Mouse (Mus musculus) lung, postnatal 0 days (tissue): ENCODE measurements around the gene Dcst1. TPM values are rescaled to one million over a fixed set of nuclear protein-coding genes. Genes with fewer than 3 reads are reported as not detected.

Experiments used
- ATAC-seq: fragments of 200-750 bp; cut with Nextera tagmentation; 2 replicates; pipeline ENCODE4 v1.8.0; 2017; ENCODE audit warnings: moderate library complexity
- DNase-seq: peaks from one replicate; pipeline ENCODE4 v3.0.0-alpha.2; 2016; ENCODE audit warnings: low spot score
- H3K27ac ChIP-seq: fragments of 300-500 bp; sonication (generic); 2 replicates; pipeline ENCODE4 v1.5.1; 2014; ENCODE audit warnings: antibody characterized with exemption, mild to moderate bottlenecking, low read length, mixed read lengths
- H3K27me3 ChIP-seq: fragments of 300-500 bp; sonication (generic); replicated peaks from 2 replicates; pipeline ENCODE4 v1.6.1; 2014; ENCODE audit warnings: low read length, mixed read lengths; ENCODE audit not compliant: insufficient read depth
- H3K36me3 ChIP-seq: fragments of 300-500 bp; sonication (generic); 2 replicates; pipeline ENCODE4 v1.6.1; 2014; ENCODE audit warnings: low read length, mixed read lengths; ENCODE audit not compliant: insufficient read depth
- H3K4me1 ChIP-seq: fragments of 300-500 bp; sonication (generic); 2 replicates; pipeline ENCODE4 v1.6.1; 2014; ENCODE audit warnings: antibody characterized with exemption, low read depth, low read length, mixed read lengths; ENCODE audit not compliant: insufficient read depth
- H3K4me2 ChIP-seq: fragments of 300-500 bp; sonication (generic); replicated peaks from 2 replicates; pipeline ENCODE4 v1.6.1; 2014; ENCODE audit warnings: low read depth, mild to moderate bottlenecking, low read length, moderate library complexity, mixed read lengths
- H3K4me3 ChIP-seq: fragments of 300-500 bp; sonication (generic); 2 replicates; pipeline ENCODE4 v1.5.1; 2014; ENCODE audit warnings: low read depth, low read length
- H3K9ac ChIP-seq: fragments of 300-500 bp; sonication (generic); replicated peaks from 2 replicates; pipeline ENCODE4 v1.6.1; 2014; ENCODE audit warnings: low read depth, mild to moderate bottlenecking
- H3K9me3 ChIP-seq: fragments of 300-500 bp; sonication (generic); 2 replicates; pipeline ENCODE4 v1.6.1; 2016; ENCODE audit warnings: low read length, mixed read lengths
- CTCF ChIP-seq: IDR thresholded peaks from 2 replicates; pipeline ENCODE4 v1.5.1; 2016; ENCODE audit warnings: antibody characterized with exemption, mild to moderate bottlenecking
- EP300 ChIP-seq: IDR thresholded peaks from 2 replicates; pipeline ENCODE4 v1.6.1; 2016; ENCODE audit warnings: antibody characterized with exemption, mild to moderate bottlenecking, control low read depth
- WGBS: fragments of 180-500 bp; shearing (Covaris S2); extraction: QIAGEN DNeasy Blood & Tissue Kit; methylation state at CpG from one replicate; pipeline ENCODE4 v1.1.7; 2014; 5-methylcytosine and 5-hydroxymethylcytosine counted together
- polyA plus RNA-seq: library from polyadenylated mRNA; unstranded; fragments of >200 nt; fragmentation: Nextera tagmentation; extraction: Ambion mirVana; gene quantifications from 2 replicates; pipeline ENCODE4 v1.2.1, GENCODE M21; 2015

Gene Dcst1
- polyA plus RNA-seq, 1 experiment from 2014 or later: 0.11 TPM

DNA sequence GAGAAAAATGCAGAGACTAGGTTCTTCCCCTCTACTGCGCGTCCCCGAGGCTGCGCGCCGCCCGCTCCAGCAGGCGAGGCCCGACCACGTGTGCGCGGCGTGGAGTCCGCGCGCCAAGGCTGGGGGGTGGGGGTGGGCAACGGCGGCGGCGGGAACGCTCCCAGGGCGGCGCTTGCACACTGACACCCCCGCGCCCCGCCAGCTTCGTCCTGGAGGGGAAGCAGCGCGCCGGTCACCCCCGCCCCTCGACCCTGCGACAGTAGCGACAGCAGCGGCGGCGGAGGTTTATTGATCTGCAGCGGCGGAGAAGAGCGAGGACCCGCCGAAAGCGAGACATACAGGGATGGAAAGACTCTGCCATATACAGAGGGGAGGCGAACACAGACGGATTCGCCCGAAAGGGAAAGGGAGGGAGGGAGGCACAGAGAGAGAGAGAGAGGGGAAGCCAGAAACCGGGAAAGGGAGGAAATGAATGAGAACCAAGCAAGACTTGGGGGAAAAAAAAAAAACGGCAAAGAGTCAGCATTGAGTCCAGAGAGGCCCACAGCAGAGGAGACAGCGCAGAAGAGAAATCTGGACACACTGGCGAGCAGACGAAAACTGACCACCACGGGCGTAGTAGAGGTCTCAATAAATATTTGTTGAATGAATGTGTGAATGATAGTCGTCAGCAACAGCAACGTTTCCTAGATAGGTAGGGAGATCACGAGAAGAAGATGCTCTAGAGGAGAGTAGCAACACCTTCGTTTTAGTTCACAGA lies 45.3 kb downstream of the Dcst1 start:
- Histone ChIP-seq H3K4me3 (peak overlapping the region; percentile 44), H3K27ac (no peak overlapping the region), H3K4me2 (peak overlapping the region; percentile 99), H3K9me3 (no peaks in the 10 kb centered on the region), H3K36me3 (no peaks in the 10 kb centered on the region), H3K9ac (no peak overlapping the region), H3K27me3 (peaks cover 35% of the 10 kb centered on the region), H3K4me1 (peaks cover 43% of the 10 kb centered on the region)
- DNase-seq (no peak), ATAC-seq (no peak)
- TF ChIP-seq CTCF: no peak
- TF ChIP-seq EP300: no peak
- WGBS: 1% methylated on average over 50 of the region's 58 CpGs

GRCm38 (mm10) chr3:89318971-89319590 lies 46.0 kb downstream of the Dcst1 start:
- Histone ChIP-seq H3K4me2 (peak overlapping the region; percentile 61), H3K4me1 (peaks cover 43% of the 10 kb centered on the region), H3K9me3 (no peaks in the 10 kb centered on the region), H3K36me3 (no peaks in the 10 kb centered on the region), H3K27ac (no peak overlapping the region), H3K4me3 (peak overlapping the region; percentile 44), H3K9ac (no peak overlapping the region), H3K27me3 (peaks cover 35% of the 10 kb centered on the region)
- no peak for TF ChIP-seq EP300
- no peak for TF ChIP-seq CTCF
- ATAC-seq (no peak), DNase-seq (no peak)
- WGBS: 25% methylated on average over 21 of the region's 21 CpGs

DNA sequence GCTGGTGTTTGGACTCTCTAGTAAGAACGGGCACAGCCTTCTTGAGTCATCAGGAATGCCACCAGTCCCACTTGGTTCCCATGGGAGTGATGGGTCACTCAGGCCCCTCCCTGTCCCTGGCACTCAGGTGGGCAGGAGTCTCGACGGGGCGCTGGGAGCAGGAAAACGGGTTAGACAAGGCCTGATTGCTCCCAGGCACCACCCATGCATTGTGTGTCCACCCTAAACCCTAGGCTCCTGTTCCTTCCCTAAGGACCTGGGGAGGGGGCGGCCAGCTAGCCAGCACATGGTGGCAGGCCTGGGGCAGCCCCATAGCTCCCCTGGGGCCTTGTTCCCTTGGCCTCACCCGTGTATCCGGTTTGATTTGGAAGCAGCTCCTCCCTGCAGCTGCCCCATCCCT lies 46.7 kb downstream of the Dcst1 start:
- DNase-seq (no peak), ATAC-seq (no peak)
- peaks cover 43% of the 10 kb centered on the region for H3K4me1 ChIP-seq
- 63% methylated on average over 8 of the region's 8 CpGs for WGBS
- H3K4me3 ChIP-seq: no peak overlapping the region
- no peak overlapping the region for H3K9ac ChIP-seq
- H3K9me3 ChIP-seq: no peaks in the 10 kb centered on the region
- H3K4me2 ChIP-seq: no peak overlapping the region
- no peaks in the 10 kb centered on the region for H3K36me3 ChIP-seq
- H3K27me3 ChIP-seq: peaks cover 35% of the 10 kb centered on the region
- TF ChIP-seq CTCF (no peak), EP300 (no peak)
- H3K27ac ChIP-seq: no peak overlapping the region

GRCm38 (mm10) chr3:89317246-89317645 lies 47.8 kb downstream of the Dcst1 start:
- Histone ChIP-seq H3K4me3 (no peak overlapping the region), H3K4me2 (peak overlapping the region; percentile 19; the same call in 1 of the 2 replicates), H3K36me3 (no peaks in the 10 kb centered on the region), H3K9me3 (no peaks in the 10 kb centered on the region), H3K27me3 (peaks cover 35% of the 10 kb centered on the region), H3K27ac (no peak overlapping the region), H3K4me1 (peaks cover 39% of the 10 kb centered on the region), H3K9ac (no peak overlapping the region)
- no peak for ATAC-seq
- no peak for DNase-seq
- no peak for TF ChIP-seq EP300
- no peak for TF ChIP-seq CTCF
- WGBS: 51% methylated on average over 6 of the region's 6 CpGs

DNA sequence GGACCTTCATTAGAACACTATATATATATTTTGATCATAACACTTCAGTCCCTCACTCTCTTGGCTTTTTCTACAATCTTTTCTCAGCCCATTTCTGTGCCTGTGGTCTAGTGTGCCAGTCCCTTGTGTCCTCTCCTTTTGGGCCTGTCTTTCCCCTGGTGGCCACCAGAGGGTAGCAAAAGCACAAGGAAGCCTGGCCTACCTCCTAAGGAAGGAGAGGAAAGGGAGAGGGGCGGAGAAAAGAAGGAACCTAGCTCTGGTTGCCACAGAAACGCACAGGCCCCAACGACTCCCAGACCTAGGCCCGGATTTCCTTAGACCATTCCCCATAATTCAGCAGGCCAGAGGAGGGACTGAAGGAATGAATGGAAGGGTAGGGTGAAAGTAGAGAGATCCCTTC lies 48.2 kb downstream of the Dcst1 start:
- ATAC-seq (peak; percentile 22), DNase-seq (peak; percentile 92)
- H3K9me3 ChIP-seq: no peaks in the 10 kb centered on the region
- H3K27ac ChIP-seq: peak overlapping the region; percentile 89
- H3K27me3 ChIP-seq: peaks cover 35% of the 10 kb centered on the region
- H3K4me3 ChIP-seq: 0 out of 2 replicates have a peak overlapping the region, but pooled peaks have one; percentile 23
- H3K36me3 ChIP-seq: no peaks in the 10 kb centered on the region
- no peak overlapping the region for H3K9ac ChIP-seq
- H3K4me2 ChIP-seq: peak overlapping the region; percentile 61
- TF ChIP-seq CTCF (peak; percentile 97), EP300 (no peak)
- peaks cover 36% of the 10 kb centered on the region for H3K4me1 ChIP-seq
- 2% methylated on average over 4 of the region's 4 CpGs for WGBS

GRCm38 (mm10) chr3:89315930-89316831 lies 48.9 kb downstream of the Dcst1 start:
- Histone ChIP-seq H3K27ac (peak overlapping the region; percentile 89), H3K36me3 (no peaks in the 10 kb centered on the region), H3K4me1 (peaks cover 32% of the 10 kb centered on the region), H3K27me3 (peaks cover 32% of the 10 kb centered on the region), H3K4me2 (peak overlapping the region; percentile 61), H3K4me3 (peak overlapping the region; percentile 23), H3K9me3 (no peaks in the 10 kb centered on the region), H3K9ac (no peak overlapping the region; the same call in 1 of the 2 replicates)
- 8% methylated on average over 40 of the region's 40 CpGs for WGBS
- DNase-seq (no peak), ATAC-seq (no peak)
- TF ChIP-seq EP300 (no peak), CTCF (no peak)
